Mouse (Mus musculus) induced T-regulatory cell, adult 2 months (primary cell): ENCODE measurements around the gene Abcb10.
"Not testable (repeated sequence)": the region's sequence is repeated elsewhere in the genome, so short reads cannot be mapped to it uniquely, and the experiment has no call there.

Experiments used
- DNase-seq: peaks from one replicate; pipeline ENCODE4 v3.0.0-alpha.2; 2012; ENCODE audit warnings: low read depth

The Abcb10 gene

DNA sequence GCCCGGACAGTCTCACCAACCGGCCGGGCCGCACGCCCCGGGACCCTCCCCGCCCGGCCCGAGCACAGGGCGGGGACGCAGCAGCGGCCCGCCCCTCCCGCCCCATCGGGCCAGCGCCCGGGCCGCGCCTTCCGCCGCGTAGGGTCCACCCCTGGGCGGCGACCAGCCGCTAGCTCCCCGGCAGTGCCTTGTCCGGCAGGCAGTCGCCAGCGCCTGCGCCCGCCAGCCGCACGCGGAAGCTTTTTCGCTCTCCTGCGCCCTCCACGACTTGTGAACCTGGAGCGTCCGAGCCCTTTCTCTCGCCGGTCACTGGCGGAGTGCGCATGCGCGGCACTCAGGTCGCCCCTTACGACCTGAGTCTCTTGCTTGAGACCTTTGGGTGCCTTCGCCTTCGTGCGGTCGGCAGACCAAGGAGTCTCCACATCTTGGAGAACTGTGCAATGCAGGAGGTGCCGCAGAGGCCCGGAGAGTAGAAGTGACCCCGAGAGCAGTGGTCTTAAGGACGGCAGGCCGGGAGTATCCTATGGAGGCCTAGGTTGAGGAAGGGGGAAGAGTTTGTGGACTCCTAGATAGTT, at the start of gene Abcb10:
Abcb10 (minus strand) TSS at position 297 of the 575 bp plus-strand sequence.
- DNase-seq, result peak; percentile 74

- DNase-seq, result no peak
Observed at GRCm38 (mm10) chr8:124027831-124028230, 44.9 kb upstream of the Abcb10 start.

- DNase-seq, result not testable (repeated sequence)
Observed at GRCm38 (mm10) chr8:124026265-124026664, 43.3 kb upstream of the Abcb10 start.

- peak; percentile 94 for DNase-seq
Observed at GRCm38 (mm10) chr8:124021237-124022227, 38.6 kb upstream of the Abcb10 start, which contains the start of the genes Taf5l and Urb2. TSS of gene Taf5l (minus strand) at chr8:124021397. TSS of gene Urb2 (plus strand) at chr8:124021508.

GRCm38 (mm10) chr8:124020439-124021236, 37.7 kb upstream of the Abcb10 start:
- DNase-seq, result peak; percentile 78

DNA sequence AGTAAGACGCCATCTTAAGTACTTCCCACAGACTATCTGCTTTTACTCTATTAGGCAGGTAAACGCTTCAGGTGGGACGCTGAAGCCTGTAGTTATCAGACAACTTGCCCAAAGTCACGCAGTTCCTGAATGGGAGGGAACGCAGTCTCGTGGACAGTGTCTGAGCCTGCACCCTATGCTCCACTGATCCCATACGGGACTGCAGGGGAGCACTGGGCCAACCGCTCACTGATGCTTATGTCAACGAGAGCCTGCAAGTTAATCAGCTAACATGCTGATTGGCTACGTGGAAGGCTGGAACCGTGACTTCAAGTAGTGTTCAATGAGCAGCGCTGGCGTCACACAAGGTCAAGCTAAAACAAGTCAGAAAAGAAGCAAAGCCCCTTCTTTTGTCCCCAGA, 36.9 kb upstream of the Abcb10 start:
- peak; percentile 60 for DNase-seq

DNA sequence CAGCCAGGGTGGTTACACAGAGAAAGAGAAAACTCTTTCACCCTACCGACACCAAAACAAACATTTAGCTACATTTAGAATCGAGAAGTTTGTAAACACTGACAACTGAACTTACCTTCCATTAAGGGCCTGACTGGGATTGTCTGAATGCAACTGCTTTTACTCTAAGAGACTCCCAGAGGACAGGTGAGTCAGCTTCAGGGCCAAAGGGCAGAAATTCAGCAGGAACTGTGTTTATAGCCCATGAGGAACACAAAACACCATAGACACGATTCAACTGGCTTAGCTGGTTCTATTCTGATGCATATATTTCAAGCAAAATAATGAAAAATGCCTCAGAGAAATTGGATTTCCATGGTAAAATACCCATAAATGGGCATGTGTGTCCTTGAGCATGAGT, 31.8 kb upstream of the Abcb10 start:
- no peak for DNase-seq

DNA sequence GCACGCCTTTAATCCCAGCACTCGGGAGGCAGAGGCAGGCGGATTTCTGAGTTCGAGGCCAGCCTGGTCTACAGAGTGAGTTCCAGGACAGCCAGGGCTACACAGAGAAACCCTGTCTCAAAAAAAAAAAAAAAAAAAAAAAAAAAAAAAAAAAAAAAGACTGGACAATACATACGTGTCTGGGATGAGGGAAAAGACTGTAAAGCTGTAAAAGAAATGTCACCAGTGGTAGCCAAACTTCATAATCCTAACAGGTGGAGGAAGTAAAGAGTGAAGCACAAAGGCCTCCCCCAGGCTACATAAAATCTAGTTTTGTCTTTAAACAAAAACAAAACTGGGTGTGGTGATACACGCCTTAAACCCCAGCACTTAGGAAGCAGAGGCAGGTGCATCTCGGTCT, 31.4 kb upstream of the Abcb10 start:
- DNase-seq, result peak; percentile 19

DNA sequence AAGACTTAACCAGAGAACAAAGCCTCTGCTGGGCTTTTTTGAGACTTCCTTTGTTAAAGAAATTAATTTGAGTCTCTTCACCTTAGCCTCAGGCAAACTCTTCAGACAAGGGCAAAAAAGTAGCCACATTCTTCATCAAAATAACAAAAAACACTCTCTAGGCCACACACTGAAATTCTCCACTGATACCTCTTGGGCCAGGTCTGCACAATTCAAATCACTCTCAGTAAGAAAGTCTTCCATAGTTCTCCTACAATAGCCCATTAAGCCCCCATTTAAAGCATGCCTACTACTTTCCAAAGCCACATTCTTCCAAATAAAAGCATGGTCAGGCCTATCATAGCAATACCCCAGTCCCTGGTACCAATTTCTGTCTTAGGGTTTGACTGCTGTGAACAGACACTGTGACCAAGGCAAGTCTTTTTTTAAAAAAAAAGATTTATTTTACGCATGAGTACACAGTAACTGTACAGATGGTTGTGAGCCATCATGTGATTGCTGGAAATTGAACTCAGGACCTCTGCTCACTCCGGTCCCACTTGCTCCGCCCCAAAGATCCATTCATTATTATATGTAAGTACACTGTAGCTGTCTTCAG, 29.2 kb upstream of the Abcb10 start:
- DNase-seq, result no peak

GRCm38 (mm10) chr8:124011580-124011979, 28.7 kb upstream of the Abcb10 start:
- DNase-seq, result no peak

DNA sequence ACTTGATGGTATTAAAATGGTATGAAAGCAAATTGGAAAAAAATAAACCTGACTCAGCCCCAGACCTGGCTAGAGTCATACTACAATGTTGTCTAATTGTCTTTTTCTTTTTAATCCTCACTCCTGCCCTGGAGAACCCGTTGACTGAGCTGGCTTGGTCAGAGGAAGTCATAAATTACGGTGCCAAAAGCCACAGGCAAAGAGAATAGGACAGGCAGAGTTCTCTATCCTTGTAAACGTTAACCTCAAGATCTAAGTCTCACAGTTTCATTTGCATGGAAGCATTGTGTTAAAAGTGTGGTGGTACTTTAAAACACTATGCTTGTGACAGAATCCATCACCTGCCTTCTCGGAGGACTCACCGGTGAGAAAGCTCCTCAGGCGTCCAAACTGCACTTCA, 24.9 kb upstream of the Abcb10 start:
- no peak for DNase-seq

- DNase-seq, result no peak
Observed at GRCm38 (mm10) chr8:124002546-124003108, 19.7 kb upstream of the Abcb10 start.

DNA sequence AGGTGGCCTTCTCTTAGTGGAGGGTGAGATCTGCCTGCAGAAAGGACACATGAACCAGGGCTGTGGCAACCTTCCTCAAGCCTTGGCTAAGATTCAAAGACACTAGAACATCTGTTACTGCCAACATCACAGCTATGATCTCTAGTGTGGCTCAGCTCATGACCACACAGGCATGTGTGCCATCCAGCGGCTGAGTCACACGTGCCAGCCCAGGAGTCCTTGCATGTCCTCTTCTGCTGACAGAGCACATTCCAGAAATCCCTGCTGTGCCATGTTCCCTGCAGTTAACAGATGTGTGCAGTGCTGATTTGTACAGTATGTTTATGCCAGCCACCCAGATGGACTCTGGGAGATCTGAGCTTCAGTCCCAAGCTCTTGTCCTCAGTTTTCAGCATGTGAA, 16.6 kb upstream of the Abcb10 start:
- no peak for DNase-seq

DNA sequence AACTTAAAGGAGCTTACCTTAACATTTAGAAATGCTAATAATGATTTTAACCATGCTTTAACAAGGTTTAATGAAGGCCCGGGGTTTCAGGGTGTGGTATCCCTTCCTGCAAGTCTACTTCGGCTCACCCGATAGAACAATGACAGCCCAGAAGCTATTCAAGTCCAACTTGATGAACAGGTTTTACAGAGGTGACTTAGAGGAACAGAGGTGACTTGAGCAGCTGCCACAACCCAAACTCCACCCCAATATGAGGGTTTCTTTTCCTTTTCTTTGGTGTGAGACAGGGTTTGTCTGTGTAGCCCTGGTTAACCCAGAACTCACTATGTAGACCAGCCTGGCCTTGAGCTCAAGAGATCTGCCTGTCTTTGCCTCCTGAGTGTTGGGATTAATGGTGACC, 11.1 kb upstream of the Abcb10 start:
- DNase-seq, result no peak

DNA sequence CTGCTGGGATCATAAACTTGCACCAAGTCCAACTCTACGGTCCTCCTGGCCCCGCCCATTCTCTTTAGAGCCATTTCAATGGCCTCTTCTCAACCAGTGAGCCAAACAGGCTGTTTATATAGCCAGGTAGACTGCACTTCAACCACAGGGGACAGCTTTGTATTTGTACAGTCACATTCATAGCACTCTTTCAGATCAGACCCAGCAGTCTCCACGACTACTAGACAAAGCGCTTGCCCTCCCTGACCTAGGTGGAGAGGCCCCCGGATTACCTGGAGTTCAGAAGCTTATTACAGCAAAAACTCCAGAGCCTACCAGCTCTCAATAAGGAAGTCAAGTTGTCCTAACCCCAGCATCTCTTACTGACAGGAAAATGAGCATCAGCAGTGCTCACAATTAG, 10.7 kb upstream of the Abcb10 start:
- no peak for DNase-seq

DNA sequence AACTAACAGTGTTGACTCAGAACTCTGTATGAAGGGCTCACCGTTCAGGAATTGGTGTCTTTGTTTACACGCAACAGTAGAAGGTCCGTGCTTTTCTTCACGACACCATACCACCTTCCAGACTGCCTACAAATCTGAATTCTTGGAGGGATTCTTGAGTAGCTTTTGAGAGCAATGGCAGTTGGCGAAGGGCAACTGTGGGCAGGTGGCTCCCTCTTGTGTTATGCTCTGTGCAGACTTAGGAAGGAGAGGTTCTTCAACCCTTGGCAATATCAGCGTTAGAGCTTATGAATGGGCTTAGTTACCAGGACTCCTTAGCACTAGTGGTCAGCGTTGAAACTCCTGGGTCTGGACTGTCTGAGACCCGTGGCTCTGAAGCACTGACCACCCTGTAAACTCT, 9.7 kb upstream of the Abcb10 start:
- DNase-seq, result no peak

DNA sequence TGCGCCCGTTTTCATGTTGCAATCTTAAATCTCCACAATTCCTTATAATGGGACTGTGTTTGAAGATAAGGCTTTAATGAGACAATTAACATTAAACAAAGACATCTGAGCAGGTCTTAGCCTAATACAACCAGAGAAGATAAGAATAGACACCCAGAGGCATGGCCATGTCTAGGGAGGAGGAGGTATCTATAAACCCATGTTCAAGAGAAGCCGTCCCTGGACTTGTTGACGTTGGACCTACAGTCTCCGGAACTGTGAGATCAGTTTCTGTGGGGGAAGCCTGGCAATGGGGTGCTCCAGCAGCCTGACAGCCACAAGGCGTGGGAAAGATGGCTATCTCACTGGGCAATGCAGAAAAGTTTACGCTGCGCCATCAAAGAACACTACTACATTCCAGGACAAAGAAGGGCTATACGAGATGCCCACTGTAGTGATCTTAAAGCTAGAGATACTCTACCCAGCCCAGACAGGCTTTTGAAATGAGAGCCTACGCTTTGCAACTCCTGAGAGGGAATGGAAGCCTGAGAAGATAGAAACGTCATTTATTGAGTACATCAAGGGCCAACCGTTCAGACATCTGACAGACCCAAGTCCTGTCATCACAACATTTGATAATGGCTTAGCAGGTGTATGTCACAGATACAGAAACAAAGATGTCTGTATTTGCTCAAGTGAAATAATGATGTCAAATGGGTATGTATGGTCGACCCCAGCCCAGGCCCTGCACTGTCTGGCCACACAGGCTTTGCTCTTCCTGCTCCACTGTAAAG, 7.5 kb upstream of the Abcb10 start:
- DNase-seq, result no peak

- DNase-seq, result no peak
Observed at GRCm38 (mm10) chr8:123989128-123989527, 6.2 kb upstream of the Abcb10 start.

DNA sequence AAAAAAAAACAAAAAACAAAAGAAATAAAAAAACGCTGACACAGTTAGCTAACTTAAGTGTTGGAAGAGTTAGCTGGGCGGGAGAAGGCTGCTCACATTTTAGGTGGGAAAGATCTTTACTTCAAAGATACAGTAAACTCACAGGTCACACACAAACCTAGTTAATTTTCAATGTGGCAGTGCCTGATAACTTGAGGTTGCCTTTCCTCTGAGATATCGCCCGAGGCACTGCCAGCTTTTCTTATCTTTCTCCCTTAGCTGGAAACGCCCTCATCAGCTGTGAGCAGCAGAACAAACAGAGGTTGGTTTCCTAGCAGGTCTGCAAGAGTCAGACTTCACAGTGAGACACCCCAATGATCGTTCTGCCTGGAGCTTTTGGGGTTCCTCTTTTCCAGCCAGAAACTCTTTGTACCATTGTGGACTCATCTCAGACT, 5.7 kb upstream of the Abcb10 start:
- peak; percentile 17 for DNase-seq

DNA sequence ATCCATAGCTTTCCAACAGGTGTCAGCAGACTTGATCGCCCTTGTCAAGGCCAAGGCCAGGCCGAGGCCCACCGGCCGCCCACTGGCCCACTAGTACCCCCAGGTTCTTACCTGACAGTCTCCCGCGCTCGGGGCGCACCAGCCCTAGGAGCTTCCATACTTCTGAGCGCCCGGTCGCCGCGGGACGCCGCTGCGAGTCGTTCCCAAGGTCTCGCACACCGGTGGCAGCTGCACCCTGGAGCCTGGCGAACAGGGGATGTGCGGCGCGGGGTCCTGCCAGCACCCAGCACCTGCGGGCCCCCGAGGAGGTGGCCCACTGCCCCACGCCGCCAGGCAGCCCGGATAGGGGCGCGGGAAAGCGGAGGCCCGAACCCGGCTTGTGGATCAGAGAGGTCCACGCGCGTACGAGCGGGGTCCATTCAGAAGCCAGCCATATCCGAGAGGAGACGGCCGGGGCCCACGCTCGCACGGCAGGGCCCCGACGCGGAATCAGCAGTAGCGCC, 580 bp downstream of the Abcb10 start:
- no peak for DNase-seq

GRCm38 (mm10) chr8:123981674-123982073, 1.2 kb downstream of the Abcb10 start:
- DNase-seq, result no peak
